Mouse (Mus musculus) MEL (cell line): ENCODE results near the gene Lims1. TPM values are rescaled to one million over a fixed set of nuclear protein-coding genes. Genes with fewer than 3 reads are reported as not detected.
A peak's percentile ranks its signal among the peaks of the same experiment; 100 is the strongest.

Experiments used
- DNase-seq: peaks from one replicate; pipeline ENCODE4 v3.0.0; 2011; ENCODE audit warnings: low read depth, low spot score
- H3K27ac ChIP-seq: 2 replicates; pipeline ENCODE4 v1.5.1; 2012; ENCODE audit warnings: low read depth, mild to moderate bottlenecking, control low read depth, low read length, moderate library complexity; ENCODE audit not compliant: control insufficient read depth
- H3K27me3 ChIP-seq, 2 experiments: fragments of 150-350 bp in 1 of 2; sonication (generic) in 1 of 2; 2 replicates each; pipeline ENCODE4 v1.6.1; 2012; ENCODE audit warnings: low read length in 2 of 2, mild to moderate bottlenecking in 2 of 2, improper control_type of control experiment in 1 of 2, moderate library complexity in 1 of 2; ENCODE audit not compliant: insufficient read depth in 2 of 2, control insufficient read depth in 1 of 2
- H3K36me3 ChIP-seq, 2 experiments: 2 replicates each; pipeline ENCODE4 v1.6.1; 2012 to 2014; ENCODE audit warnings: low read length in 2 of 2, improper control_type of control experiment in 1 of 2, inconsistent platforms in 1 of 2, mild to moderate bottlenecking in 1 of 2; ENCODE audit not compliant: insufficient read depth in 2 of 2, control insufficient read depth in 1 of 2
- H3K4me1 ChIP-seq, 2 experiments: fragments of 150-350 bp in 1 of 2; sonication (generic) in 1 of 2; 2 replicates each; pipeline ENCODE4 v1.6.1; 2012; ENCODE audit warnings: low read length in 2 of 2, improper control_type of control experiment in 1 of 2, mild to moderate bottlenecking in 1 of 2; ENCODE audit not compliant: insufficient read depth in 2 of 2, control insufficient read depth in 1 of 2
- H3K4me3 ChIP-seq, 2 experiments: fragments of 150-350 bp in 1 of 2; sonication (generic) in 1 of 2; 2 replicates each; pipeline ENCODE4 v1.5.1; 2012; ENCODE audit warnings: low read depth in 2 of 2, low read length in 2 of 2, mild to moderate bottlenecking in 2 of 2, moderate library complexity in 2 of 2, control low read depth in 1 of 2, improper control_type of control experiment in 1 of 2; ENCODE audit not compliant: control insufficient read depth in 1 of 2, insufficient read depth in 1 of 2
- H3K79me2 ChIP-seq: 2 replicates; pipeline ENCODE4 v1.6.1; 2012; ENCODE audit warnings: mild to moderate bottlenecking, low read length, moderate library complexity; ENCODE audit not compliant: control insufficient read depth, poor library complexity, insufficient read depth
- H3K9ac ChIP-seq: 2 replicates; pipeline ENCODE4 v1.6.1; 2012; ENCODE audit warnings: low read depth, mild to moderate bottlenecking, control low read depth, low read length, moderate library complexity; ENCODE audit not compliant: control insufficient read depth, poor library complexity, severe bottlenecking
- H3K9me3 ChIP-seq: fragments of 150-350 bp; sonication (generic); replicated peaks from 2 replicates; pipeline ENCODE4 v1.6.1; 2012; ENCODE audit warnings: mild to moderate bottlenecking, low read length, improper control_type of control experiment, moderate library complexity; ENCODE audit not compliant: insufficient read depth
- CHD2 ChIP-seq: IDR thresholded peaks from 2 replicates; pipeline ENCODE4 v1.6.1; 2011; ENCODE audit warnings: low read length, improper control_type of control experiment
- CTCF ChIP-seq, 3 experiments: IDR thresholded peaks in 2 of 3; conservative IDR thresholded peaks in 1 of 3; 2 replicates each; pipeline ENCODE4 v1.5.1; 2011 to 2012; ENCODE audit warnings: low read length in 3 of 3, low read depth in 2 of 3, mild to moderate bottlenecking in 2 of 3, improper control_type of control experiment in 1 of 3, inconsistent platforms in 1 of 3, mixed read lengths in 1 of 3, moderate library complexity in 1 of 3; ENCODE audit not compliant: control insufficient read depth in 1 of 3, insufficient read depth in 1 of 3, poor library complexity in 1 of 3, severe bottlenecking in 1 of 3
- E2F4 ChIP-seq: IDR thresholded peaks from 2 replicates; pipeline ENCODE4 v1.6.1; 2011; ENCODE audit warnings: low read depth, low read length, improper control_type of control experiment, borderline replicate concordance
- ELF1 ChIP-seq: IDR thresholded peaks from 2 replicates; pipeline ENCODE4 v1.6.1; 2014; ENCODE audit warnings: low read depth, mild to moderate bottlenecking, inconsistent platforms, low read length, improper control_type of control experiment, moderate library complexity
- EP300 ChIP-seq, 2 experiments: IDR thresholded peaks; 2 replicates each; pipeline ENCODE4 v1.6.1; 2011; ENCODE audit warnings: improper control_type of control experiment in 2 of 2, low read length in 2 of 2, low read depth in 1 of 2, mild to moderate bottlenecking in 1 of 2
- ETS1 ChIP-seq: IDR thresholded peaks from 2 replicates; pipeline ENCODE4 v1.6.1; 2012; ENCODE audit warnings: low read depth, mild to moderate bottlenecking, inconsistent platforms, low read length, improper control_type of control experiment, moderate library complexity
- GABPA ChIP-seq: IDR thresholded peaks from 2 replicates; pipeline ENCODE4 v1.6.1; 2012; ENCODE audit warnings: low read depth, mild to moderate bottlenecking, inconsistent platforms, low read length, improper control_type of control experiment, moderate library complexity
- GATA1 ChIP-seq: IDR thresholded peaks from 2 replicates; pipeline ENCODE4 v1.6.1; 2011; ENCODE audit warnings: low read depth, low read length, improper control_type of control experiment
- JUND ChIP-seq: IDR thresholded peaks from 2 replicates; pipeline ENCODE4 v1.6.1; 2011; ENCODE audit warnings: low read depth, mild to moderate bottlenecking, improper control_type of control experiment, low read length
- MAFK ChIP-seq: IDR thresholded peaks from 2 replicates; pipeline ENCODE4 v1.6.1; 2011; ENCODE audit warnings: low read depth, mild to moderate bottlenecking, low read length, improper control_type of control experiment, borderline replicate concordance
- MAX ChIP-seq: IDR thresholded peaks from 2 replicates; pipeline ENCODE4 v1.6.1; 2011; ENCODE audit warnings: low read length, improper control_type of control experiment
- MEF2A ChIP-seq: IDR thresholded peaks from 2 replicates; pipeline ENCODE4 v1.6.1; 2014; ENCODE audit warnings: low read depth, mild to moderate bottlenecking, inconsistent platforms, low read length, improper control_type of control experiment; ENCODE audit not compliant: poor library complexity, insufficient replicate concordance, severe bottlenecking; ENCODE audit errors: extremely low read depth
- MXI1 ChIP-seq: IDR thresholded peaks from 2 replicates; pipeline ENCODE4 v1.6.1; 2011; ENCODE audit warnings: mild to moderate bottlenecking, low read depth, low read length, improper control_type of control experiment
- MYB ChIP-seq: IDR thresholded peaks from 2 replicates; pipeline ENCODE4 v1.6.1; 2011; ENCODE audit warnings: mild to moderate bottlenecking, low read depth, low read length, improper control_type of control experiment
- MYC ChIP-seq: IDR thresholded peaks from 2 replicates; pipeline ENCODE4 v1.6.1; 2011; ENCODE audit warnings: low read depth, mild to moderate bottlenecking, low read length, improper control_type of control experiment, moderate library complexity
- NRF1 ChIP-seq: IDR thresholded peaks from 2 replicates; pipeline ENCODE4 v1.6.1; 2014; ENCODE audit warnings: low read depth, mild to moderate bottlenecking, inconsistent platforms, low read length, improper control_type of control experiment, moderate library complexity; ENCODE audit not compliant: poor library complexity, insufficient read depth, severe bottlenecking
- POLR2A ChIP-seq, 2 experiments: IDR thresholded peaks; 2 replicates each; pipeline ENCODE4 v1.6.1; 2011 to 2012; ENCODE audit warnings: low read length in 2 of 2, mild to moderate bottlenecking in 2 of 2, control low read depth in 1 of 2, improper control_type of control experiment in 1 of 2, low read depth in 1 of 2, moderate library complexity in 1 of 2; ENCODE audit not compliant: control insufficient read depth in 1 of 2, insufficient read depth in 1 of 2, poor library complexity in 1 of 2
- POLR2AphosphoS5 ChIP-seq: IDR thresholded peaks from 2 replicates; pipeline ENCODE4 v1.6.1; 2012; ENCODE audit warnings: low read depth, borderline replicate concordance, mild to moderate bottlenecking, inconsistent platforms, low read length, moderate library complexity, mixed read lengths
- SIN3A ChIP-seq: IDR thresholded peaks from 2 replicates; pipeline ENCODE4 v1.6.1; 2012; ENCODE audit warnings: low read length, improper control_type of control experiment, inconsistent platforms
- SMC3 ChIP-seq: IDR thresholded peaks from 2 replicates; pipeline ENCODE4 v1.6.1; 2011; ENCODE audit warnings: low read depth, low read length, improper control_type of control experiment
- UBTF ChIP-seq: IDR thresholded peaks from 2 replicates; pipeline ENCODE4 v1.6.1; 2012; ENCODE audit warnings: low read depth, mild to moderate bottlenecking, inconsistent platforms, low read length, improper control_type of control experiment, moderate library complexity, borderline replicate concordance; ENCODE audit not compliant: insufficient read depth
- ZKSCAN1 ChIP-seq: IDR thresholded peaks from 2 replicates; pipeline ENCODE4 v1.6.1; 2012; ENCODE audit warnings: low read depth, mild to moderate bottlenecking, inconsistent platforms, low read length, improper control_type of control experiment, moderate library complexity
- ZMIZ1 ChIP-seq: IDR thresholded peaks from 2 replicates; pipeline ENCODE4 v1.6.1; 2012; ENCODE audit warnings: low read depth, mild to moderate bottlenecking, inconsistent platforms, low read length, improper control_type of control experiment, moderate library complexity
- polyA plus RNA-seq, 2 experiments: library from polyadenylated mRNA; stranded (reverse) in 1 of 2; unstranded in 1 of 2; fragments of >175 nt in 1 of 2; fragments of >200 nt in 1 of 2; gene quantifications; 2 replicates each; pipeline versions ENCODE4 v1.2.1 to v1.2.4; 2012; ENCODE audit warnings: low replicate concordance in 2 of 2, low read depth in 1 of 2; ENCODE audit not compliant: insufficient read length in 2 of 2, insufficient read depth in 1 of 2, missing spikeins in 1 of 2
- total RNA-seq: library from RNA; depleted of rRNA; stranded (reverse); fragments of 300-350 nt; gene quantifications from 2 replicates; pipeline ENCODE4 v1.2.3, GENCODE M21; 2012

Gene Lims1
- total and polyA plus RNA-seq, 3 experiments, result 24.9 to 28.5 TPM; not detected in 1

GRCm38 (mm10) chr10:58393026-58394014 is 70.1 kb downstream of the Lims1 start:
- peak overlapping the region; percentile 70 for H3K27ac ChIP-seq
- no peak for TF ChIP-seq MAFK
- TF ChIP-seq GABPA, result no peak
- TF ChIP-seq CTCF (IDR thresholded peaks at IDR 0.05 in 2 of 3, conservative IDR thresholded peaks at IDR 0.05 in 1 of 3; ENCODE audit: control insufficient read depth in 1 of 3, insufficient read depth in 1 of 3, low read depth in 2 of 3, low read length in 3 of 3, poor library complexity in 1 of 3, severe bottlenecking in 1 of 3), result no peak
- no peak for TF ChIP-seq POLR2A (IDR thresholded peaks at IDR 0.05; ENCODE audit: control insufficient read depth in 1 of 2, insufficient read depth in 1 of 2, low read depth in 1 of 2, low read length in 2 of 2, poor library complexity in 1 of 2)
- TF ChIP-seq GATA1, result 0 out of 2 replicates have a peak, but pooled peaks have one; percentile 7
- TF ChIP-seq UBTF, result no peak
- peak; percentile 85 for TF ChIP-seq MYC
- no peak for TF ChIP-seq ZKSCAN1
- no peak for TF ChIP-seq ELF1
- TF ChIP-seq SIN3A, result peak; percentile 66
- no peak for TF ChIP-seq MEF2A
- TF ChIP-seq E2F4, result no peak
- TF ChIP-seq MAX, result peak; percentile 58
- no peak for TF ChIP-seq POLR2AphosphoS5
- TF ChIP-seq ZMIZ1, result no peak
- TF ChIP-seq JUND, result no peak
- no peak for TF ChIP-seq NRF1
- TF ChIP-seq MXI1, result peak; percentile 34
- TF ChIP-seq EP300 (IDR thresholded peaks at IDR 0.05; ENCODE audit: low read depth in 1 of 2, low read length in 2 of 2), result peak in 1 of 2 experiments; percentile 27; a peak in 2 of 4 replicates
- peak; percentile 55 for TF ChIP-seq ETS1
- no peak for TF ChIP-seq MYB
- TF ChIP-seq SMC3, result no peak
- TF ChIP-seq CHD2, result no peak
- H3K36me3 ChIP-seq, result peaks cover 0 to 17% of the 10 kb centered on the region in 2 experiments; a peak in 3 of 4 replicates
- H3K9ac ChIP-seq, result peak overlapping the region; percentile 41
- H3K4me1 ChIP-seq, result peaks cover 12 to 13% of the 10 kb centered on the region in 2 experiments
- H3K4me3 ChIP-seq, result peak overlapping the region; percentile 42 to 52
- peak; percentile 87 for DNase-seq
- peaks cover 7% of the 10 kb centered on the region for H3K79me2 ChIP-seq
- H3K27me3 ChIP-seq, result no peaks in the 10 kb centered on the region
- H3K9me3 ChIP-seq, result no peaks in the 10 kb centered on the region
